Mouse (Mus musculus) gastrocnemius, adult 8-10 months (tissue): ENCODE results near the gene Sorl1. TPM values are rescaled to one million over a fixed set of nuclear protein-coding genes. Genes with fewer than 3 reads are reported as not detected.
"Not testable (repeated sequence)": the region's sequence is repeated elsewhere in the genome, so short reads cannot be mapped to it uniquely, and the experiment has no call there.

ENCODE experiments used
- DNase-seq, 2 experiments: peaks; one replicate each; pipeline ENCODE4 v3.0.0; 2022; ENCODE audit warnings: low spot score in 2 of 2
- total RNA-seq, 4 experiments: library from RNA; stranded (reverse); gene quantifications; 2 replicates each; pipeline ENCODE4 v1.2.4; 2022

The Sorl1 gene
- total RNA-seq, 4 experiments from 2014 or later: 39.8 to 51.3 (median 42.6) TPM

- DNase-seq: no peak
Observed at GRCm38 (mm10) chr9:42094028-42094551, 30.0 kb downstream of the Sorl1 start.

DNA sequence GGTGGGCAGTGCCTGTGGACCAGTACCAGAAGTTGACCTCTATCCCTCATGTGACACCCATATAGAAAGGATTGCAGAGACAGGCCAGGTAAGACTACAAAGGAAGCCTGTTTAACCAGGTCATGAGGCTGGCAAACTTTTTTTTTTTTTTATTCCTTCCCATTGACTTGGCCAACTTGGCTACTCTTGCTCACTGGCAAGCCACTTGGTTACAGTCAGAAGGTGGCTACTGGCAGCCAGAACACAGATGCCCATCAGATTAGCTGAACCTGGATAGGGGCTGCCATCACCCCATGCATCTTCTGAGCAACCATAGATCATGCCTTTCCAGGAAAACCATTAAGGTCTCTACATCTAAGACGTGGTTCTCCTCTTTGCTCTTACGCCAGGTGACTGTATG lies 31.3 kb downstream of the Sorl1 start:
- DNase-seq: no peak

DNA sequence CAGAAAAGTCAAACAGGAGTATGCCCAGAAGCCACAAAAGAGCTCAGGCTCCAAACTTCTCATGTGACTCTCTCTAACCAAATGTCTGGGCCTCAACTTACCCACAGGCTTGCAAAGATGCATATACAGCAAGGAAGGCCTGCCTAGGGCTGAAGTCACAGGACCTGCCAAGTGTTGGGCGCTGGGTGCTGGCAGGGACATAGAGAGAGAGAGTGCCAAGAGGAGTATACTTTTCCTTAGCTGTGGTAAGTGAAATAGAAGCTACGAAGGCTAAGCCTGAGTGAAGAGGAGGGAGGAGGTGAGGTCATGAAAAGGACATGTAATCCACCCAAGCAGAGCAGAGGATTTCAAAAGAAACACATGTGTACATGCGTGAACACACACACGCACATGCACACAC lies 32.5 kb downstream of the Sorl1 start:
- DNase-seq: peak; percentile 51 to 71

DNA sequence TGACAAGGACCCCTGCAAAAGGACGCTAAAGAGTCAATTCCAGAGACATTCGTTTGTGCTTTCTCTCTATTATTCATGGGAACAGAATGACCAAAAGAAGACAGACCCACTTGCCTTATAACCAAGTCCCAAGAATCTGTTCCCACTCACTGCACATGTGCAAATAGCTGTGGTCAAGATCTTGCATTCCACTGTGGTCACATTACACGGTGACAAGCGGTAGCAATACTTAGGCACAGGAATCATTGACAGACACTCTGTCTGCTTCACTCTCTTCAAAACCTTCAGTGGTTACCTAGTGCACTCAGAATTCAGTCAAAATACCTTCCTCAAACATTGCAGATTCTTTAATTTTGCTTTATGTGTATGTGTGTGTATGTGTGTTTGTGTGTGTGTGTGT lies 36.2 kb downstream of the Sorl1 start:
- DNase-seq: no peak

GRCm38 (mm10) chr9:42085970-42086369 lies 38.1 kb downstream of the Sorl1 start:
- DNase-seq: no peak

GRCm38 (mm10) chr9:42083661-42084067 lies 40.4 kb downstream of the Sorl1 start:
- no peak for DNase-seq

GRCm38 (mm10) chr9:42081681-42082530 lies 42.2 kb downstream of the Sorl1 start:
- no peak for DNase-seq

DNA sequence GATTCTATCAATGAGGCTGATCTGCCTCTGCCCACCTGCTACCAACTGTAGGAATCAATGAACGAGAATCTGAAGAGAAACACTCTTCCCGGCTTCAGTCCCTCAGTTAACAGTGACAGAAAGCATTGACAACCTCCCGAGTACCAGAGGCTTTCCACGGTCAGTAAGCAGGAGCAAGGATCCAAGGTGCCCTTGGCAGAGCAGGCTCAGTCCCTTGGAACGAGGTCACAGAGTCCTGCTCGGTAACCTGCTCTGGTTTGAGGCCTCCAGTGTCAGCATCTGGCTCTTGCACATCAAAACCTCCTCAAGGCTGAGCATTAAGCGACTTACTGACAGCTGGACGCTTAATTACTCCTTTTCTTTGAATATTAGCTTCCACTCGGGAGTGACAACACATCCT lies 43.4 kb downstream of the Sorl1 start:
- DNase-seq: no peak

DNA sequence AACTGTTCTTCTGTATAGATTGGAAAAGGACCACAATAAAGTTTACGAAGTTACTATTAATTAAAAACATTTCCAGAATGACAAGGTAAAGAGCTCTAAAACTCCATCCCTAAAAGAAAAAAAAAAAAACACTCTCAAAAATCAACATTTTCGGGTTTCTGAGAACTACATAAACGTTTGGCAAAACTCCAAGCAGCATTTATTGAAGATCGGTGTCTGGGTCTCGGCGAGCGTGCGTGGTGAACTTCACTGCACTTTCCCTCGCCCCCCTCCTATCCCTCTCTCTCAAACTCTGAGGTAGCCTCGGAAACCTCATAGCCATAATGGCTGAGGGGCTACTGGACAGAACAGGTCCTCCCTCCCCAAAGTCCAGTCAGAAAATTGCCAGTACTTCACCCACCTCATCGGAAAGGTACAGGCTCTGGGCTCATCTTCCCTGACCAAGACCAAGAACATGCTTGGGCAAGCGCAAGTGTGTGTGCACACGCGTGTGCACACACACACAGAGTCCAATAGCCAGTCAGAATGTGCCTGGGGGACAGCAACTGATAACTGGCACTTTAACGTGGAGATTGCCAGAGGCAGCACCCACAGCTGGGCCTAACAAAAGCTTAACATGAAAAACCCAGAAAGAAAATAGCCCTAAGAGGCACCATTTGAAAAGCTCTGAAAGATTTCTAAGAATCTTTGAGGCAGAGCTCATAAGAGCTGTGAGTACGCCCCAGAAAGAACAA lies 46.8 kb downstream of the Sorl1 start:
- DNase-seq: no peak

DNA sequence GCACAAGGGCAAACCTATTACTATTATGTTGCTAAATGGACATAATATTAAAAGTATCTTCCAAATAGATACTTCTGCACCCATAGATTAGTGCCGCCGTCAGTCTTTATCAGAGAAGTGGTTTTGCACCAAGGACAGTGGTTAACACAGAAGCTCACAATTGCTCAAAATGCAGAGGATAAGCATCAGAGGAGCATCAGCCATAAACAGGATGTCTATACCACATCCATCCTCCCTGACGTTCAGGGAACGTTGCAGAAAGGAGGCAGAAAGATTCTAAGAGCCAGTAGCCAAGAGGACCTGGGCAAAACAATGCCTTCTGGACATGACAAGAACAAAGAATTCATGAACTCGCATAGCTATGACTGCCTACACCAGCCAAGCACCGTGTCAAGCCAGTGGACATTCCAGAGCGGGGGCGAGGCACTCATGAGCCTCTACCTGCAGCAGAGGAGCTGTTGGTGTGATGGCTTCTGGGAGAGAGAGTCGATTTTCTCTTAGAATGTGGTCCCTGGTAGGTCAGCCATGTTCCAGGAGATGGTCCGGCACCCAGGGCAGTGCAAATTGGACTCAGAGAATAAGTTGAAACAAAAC lies 47.7 kb downstream of the Sorl1 start:
- DNase-seq: no peak

GRCm38 (mm10) chr9:42075241-42075640 lies 48.9 kb downstream of the Sorl1 start:
- no peak for DNase-seq

DNA sequence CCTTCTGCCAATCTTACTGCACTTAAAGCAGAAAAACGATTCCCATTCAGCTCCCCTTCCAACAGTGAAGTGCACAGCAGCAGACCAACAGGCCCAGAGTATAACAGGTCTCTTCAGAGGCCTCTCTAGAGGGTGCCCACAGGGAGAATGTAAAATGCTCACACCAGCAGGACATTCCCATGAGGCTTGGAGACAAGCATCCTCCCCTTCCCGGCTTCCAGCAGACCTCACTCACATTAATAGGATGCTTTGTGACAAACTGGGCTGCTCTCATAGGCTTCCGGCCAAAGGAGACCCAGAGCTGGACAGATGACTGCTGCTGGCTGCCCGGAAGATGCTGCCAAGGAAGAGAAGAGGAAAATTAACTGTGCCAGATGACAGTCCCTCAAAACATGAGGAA lies 52.1 kb downstream of the Sorl1 start:
- no peak for DNase-seq

DNA sequence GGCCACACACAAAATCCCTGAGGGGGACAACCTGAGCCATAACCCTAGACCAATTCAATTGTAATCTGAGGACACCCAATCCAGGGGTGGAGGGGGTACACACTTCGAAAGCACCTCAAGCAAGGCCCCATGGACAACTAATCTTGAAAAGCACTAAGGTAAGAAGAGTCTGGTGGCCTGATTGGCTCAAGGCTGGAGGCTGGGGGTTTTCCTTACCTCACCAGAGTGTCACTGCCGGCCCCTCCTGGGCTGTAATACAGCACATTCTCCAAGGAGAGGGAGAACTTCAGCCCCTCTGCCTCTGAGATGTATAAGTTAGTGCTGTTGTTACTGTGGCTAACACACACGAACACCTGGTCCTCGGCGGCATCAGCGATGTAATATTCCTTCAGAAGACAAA lies 53.2 kb downstream of the Sorl1 start:
- no peak for DNase-seq

GRCm38 (mm10) chr9:42069471-42069870 lies 54.6 kb downstream of the Sorl1 start:
- no peak for DNase-seq

- DNase-seq: no peak
Observed at GRCm38 (mm10) chr9:42067950-42068349, 56.1 kb downstream of the Sorl1 start.

- no peak for DNase-seq
Observed at GRCm38 (mm10) chr9:42065756-42066155, 58.3 kb downstream of the Sorl1 start.

DNA sequence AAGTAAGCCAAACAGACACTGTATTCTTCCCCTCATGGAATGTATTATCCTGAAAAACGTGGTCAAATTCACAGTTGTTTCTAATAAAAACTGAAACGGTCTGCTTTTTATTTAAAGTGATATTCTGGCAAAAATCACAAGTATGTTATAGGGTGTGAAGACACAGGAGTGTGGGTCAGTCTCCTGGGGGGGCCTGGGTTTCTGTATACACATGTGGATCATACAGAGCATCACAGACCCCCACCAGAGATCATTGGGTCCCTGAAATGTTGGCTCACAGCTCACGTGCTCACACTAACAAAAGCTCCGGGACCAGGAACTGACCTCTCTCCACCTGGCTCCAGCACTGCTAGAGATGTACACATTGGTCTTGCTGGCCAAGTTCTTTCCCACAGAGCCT lies 60.7 kb downstream of the Sorl1 start:
- DNase-seq: no peak

DNA sequence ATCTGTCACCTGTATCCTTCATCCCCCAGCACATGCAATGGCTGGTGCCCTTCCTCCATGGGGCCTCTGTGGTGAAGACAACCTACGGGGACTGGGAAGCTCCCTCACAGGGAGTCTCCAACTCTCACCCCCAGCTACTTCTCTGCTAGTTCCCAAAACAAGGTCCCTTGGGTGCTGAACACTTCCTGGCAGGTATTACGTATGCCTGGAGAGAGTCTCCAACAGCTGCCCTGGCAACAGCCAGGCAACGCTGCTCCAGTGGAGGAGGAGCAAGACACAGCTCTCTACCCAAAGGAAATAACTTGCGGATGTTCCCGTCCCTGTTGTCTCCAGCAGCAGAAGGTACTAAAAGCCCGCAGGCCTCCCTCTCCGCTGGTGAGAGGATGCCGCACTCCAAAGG lies 61.8 kb downstream of the Sorl1 start:
- DNase-seq: peak in 1 of 2 experiments; percentile 51

GRCm38 (mm10) chr9:42059006-42059405 lies 65.1 kb downstream of the Sorl1 start:
- not testable (repeated sequence) for DNase-seq

DNA sequence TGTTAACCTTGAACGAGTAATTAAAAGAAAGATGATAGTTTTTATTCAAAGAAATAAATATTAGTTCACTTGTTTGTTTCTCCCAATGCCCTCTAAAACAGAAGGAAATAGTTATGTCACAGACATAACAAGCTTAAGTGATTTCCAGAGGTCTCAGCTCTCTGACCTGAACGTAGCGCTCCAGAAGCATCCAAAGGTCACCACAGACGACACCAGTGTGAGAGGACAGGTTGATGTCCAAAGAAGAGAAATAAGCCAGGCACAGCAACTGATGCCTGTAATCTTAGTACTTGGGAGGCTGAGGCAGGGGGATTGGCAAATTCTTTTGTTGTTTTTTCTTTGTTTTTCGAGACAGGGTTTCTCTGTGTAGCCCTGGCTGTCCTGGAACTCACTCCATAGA lies 67.5 kb downstream of the Sorl1 start:
- DNase-seq: no peak

DNA sequence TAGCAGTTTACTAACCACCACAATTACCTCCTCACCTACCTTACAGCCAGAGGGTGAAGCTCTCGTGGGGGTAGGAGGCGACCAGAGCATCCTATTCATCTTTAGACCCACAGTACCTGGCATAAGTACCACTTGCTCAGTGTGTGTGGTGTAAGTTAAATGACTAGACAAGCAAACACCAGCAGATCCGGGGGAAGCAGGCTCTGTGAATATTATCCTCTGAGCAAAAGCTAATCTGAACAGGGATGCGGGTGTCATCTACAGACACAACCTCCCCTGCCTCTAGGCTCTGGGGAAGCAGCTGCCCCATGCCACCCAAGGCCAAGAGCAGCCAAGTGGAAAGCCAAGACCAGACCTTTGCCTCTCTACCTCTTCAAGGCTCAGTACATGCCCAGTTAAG lies 68.7 kb downstream of the Sorl1 start:
- no peak for DNase-seq
